Mouse (Mus musculus) Patski (cell line): ENCODE data around the gene Zbed4. TPM values are rescaled to one million over a fixed set of nuclear protein-coding genes. Genes with fewer than 3 reads are reported as not detected.

ENCODE experiments used
- ATAC-seq: fragments of 100-300 bp; one replicate; pipeline ENCODE4 v1.8.0; 2021
- CTCF ChIA-PET: fragments of 350-600 bp; sonication (Branson Sonifier 250); formaldehyde crosslinking; loops from one replicate; lab custom pipeline; 2022; ENCODE audit warnings: inconsistent platforms; lab: Charles Lee
- POLR2A ChIA-PET: fragments of 350-600 bp; sonication (Branson Sonifier 250); formaldehyde crosslinking; loops from one replicate; lab custom pipeline; 2022; ENCODE audit warnings: antibody characterized with exemption, inconsistent platforms; lab: Charles Lee
- DNase-seq: peaks from one replicate; pipeline ENCODE4 v3.0.0-alpha.2; 2011; ENCODE audit warnings: low read depth, low spot score
- H3K27me3 ChIP-seq: fragments of 371-371 bp; one replicate; pipeline ENCODE4 v1.5.1; 2021
- CTCF ChIP-seq: fragments of 100-300 bp; IDR thresholded peaks from one replicate; pipeline ENCODE4 v1.5.1; 2021
- in situ Hi-C: fragments of 300-500 bp; cut with MboI; formaldehyde crosslinking; loops from 3 replicates; pipeline ENCODE4 v1.11.1; 2018; ENCODE audit warnings: low pct_unique_long_range_greater_than_20kb, mixed read lengths
- polyA plus RNA-seq: library from polyadenylated mRNA; unstranded; gene quantifications from one replicate; pipeline ENCODE4 v1.2.3, GENCODE M21; 2021

The Zbed4 gene
- polyA plus RNA-seq, 1 experiment from 2014 or later = 10.4 TPM

DNA sequence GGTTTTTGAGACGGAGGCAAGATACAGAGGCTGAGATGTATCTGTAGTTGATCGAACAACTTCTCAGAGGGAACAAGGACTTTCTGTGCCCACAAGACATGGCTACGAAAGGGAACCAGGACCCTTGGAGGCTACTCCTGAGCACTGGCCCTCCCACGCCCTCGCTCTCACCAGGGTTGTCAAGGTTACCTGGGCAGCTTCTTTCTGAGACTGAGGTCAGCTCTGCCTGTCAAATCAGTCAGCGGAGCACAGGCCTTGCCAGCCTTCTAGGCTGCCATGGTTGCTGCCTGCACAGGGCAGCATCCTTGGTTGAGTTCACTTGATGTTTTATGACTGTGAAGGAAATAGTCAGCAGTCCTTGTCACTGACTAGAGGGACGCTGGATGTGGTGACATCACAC is 71.1 kb downstream of the Zbed4 start:
- in situ Hi-C loops = loop anchor here (10.0 kb wide), 3 partner anchors 242 to 552 kb away; partner anchors contain the start of genes Odf3b, Sco2 and Tymp
- ChIA-PET POLR2A (interaction anchor here (1.3 kb wide), 1 partner anchor 99 kb away, joined by 3 read pairs; no protein-coding TSS in a partner anchor), CTCF (interaction anchor here (0.7 kb wide), 1 partner anchor 54 kb away, joined by 3 read pairs; no protein-coding TSS in a partner anchor)
- no peak for DNase-seq
- ATAC-seq = no peak
- no peaks in the 10 kb centered on the region for H3K27me3 ChIP-seq
- TF ChIP-seq CTCF = no peak

- ChIA-PET CTCF (interaction anchor here (1.5 kb wide), 1 partner anchor 97 kb away, joined by 4 read pairs; no protein-coding TSS in a partner anchor), POLR2A (no interaction called here)
- ATAC-seq = no peak
These were observed 71.9 kb downstream of the Zbed4 start for GRCm38 (mm10) chr15:88823376-88823775.

GRCm38 (mm10) chr15:88827466-88827865 is 76.0 kb downstream of the Zbed4 start:
- no peak for ATAC-seq
- in situ Hi-C loops = loop anchor here (5.0 to 10.0 kb wide), 5 partner anchors 50 to 547 kb away; partner anchors contain the start of genes Odf3b, Sco2 and Tymp
- ChIA-PET POLR2A (interaction anchor here (0.7 to 1.2 kb wide), 6 partner anchors 39 to 108 kb away, joined by 3 to 5 read pairs (median 4); no protein-coding TSS in a partner anchor), CTCF (interaction anchor here (0.6 to 6.0 kb wide), 11 partner anchors 9 to 110 kb away, joined by 3 to 82 read pairs (median 4); partner anchors contain the start of genes Alg12 and Creld2)
- no peak for TF ChIP-seq CTCF
- DNase-seq = no peak
- no peaks in the 10 kb centered on the region for H3K27me3 ChIP-seq

More at GRCm38 (mm10) chr15:88823376-88823775, 71.9 kb downstream of the Zbed4 start:
- no peak for TF ChIP-seq CTCF
- in situ Hi-C loops = loop anchor here (10.0 kb wide), 3 partner anchors 241 to 551 kb away; partner anchors contain the start of genes Odf3b, Sco2 and Tymp
- DNase-seq = no peak
- H3K27me3 ChIP-seq = no peaks in the 10 kb centered on the region

- DNase-seq = no peak
- no peak for TF ChIP-seq CTCF
- no peak for ATAC-seq
- no peaks in the 10 kb centered on the region for H3K27me3 ChIP-seq
- POLR2A ChIA-PET = interaction anchor here (0.6 to 4.5 kb wide), 9 partner anchors 26 to 258 kb away, joined by 3 to 29 read pairs (median 4); no protein-coding TSS in a partner anchor
- in situ Hi-C loops = loop anchor here (5.0 to 10.0 kb wide), 5 partner anchors 49 to 547 kb away; partner anchors contain the start of genes Odf3b, Sco2 and Tymp
- CTCF ChIA-PET = interaction anchor here (0.6 to 6.0 kb wide), 16 partner anchors 9 to 109 kb away, joined by 3 to 82 read pairs (median 4); partner anchors contain the start of genes Alg12 and Creld2
These were observed 76.7 kb downstream of the Zbed4 start for GRCm38 (mm10) chr15:88827991-88828799.

DNA sequence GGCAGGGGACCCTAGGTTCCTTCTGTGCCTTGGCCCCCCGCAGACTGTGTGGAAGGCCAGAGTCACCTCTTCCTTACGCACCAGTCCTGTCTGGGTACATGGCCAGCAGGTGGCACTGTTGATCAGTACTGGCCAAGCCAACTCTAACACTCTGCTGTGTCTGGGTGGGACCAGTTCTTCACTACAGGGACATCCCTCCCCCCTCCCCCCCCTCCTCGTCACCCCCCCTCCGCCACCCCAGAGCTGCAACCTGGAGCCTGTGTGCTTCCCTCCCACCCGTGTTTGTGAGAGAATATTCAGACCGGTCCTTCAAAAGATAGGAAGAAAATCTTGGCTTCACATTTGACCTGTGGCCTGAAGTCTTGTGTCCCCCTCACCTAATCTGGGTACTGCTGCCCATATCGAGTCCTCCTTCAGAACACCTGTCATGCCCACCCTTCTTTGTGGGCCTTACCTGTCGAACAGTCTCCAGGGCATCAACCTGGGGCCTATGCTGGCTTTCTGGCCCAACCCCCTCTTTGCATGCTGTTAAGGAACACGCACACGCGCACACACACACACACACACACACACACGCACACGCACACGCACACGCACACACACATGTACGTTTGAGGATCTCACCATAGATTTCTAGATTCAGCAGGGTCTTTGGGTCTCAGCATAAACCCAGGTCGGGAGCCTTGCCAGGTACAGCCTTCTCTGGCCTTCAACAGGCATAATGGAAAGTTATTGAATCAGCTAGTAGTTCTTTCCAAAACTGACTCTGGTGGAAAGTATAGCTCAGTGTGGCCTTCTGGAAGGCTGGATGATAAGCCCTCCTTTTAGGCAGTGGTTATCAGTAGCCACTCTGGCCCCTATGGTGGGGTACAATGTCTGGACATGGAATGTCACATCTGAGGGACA is 77.6 kb downstream of the Zbed4 start:
- no peak for DNase-seq
- TF ChIP-seq CTCF = no peak
- ATAC-seq = peak; percentile 63
- no peaks in the 10 kb centered on the region for H3K27me3 ChIP-seq
- in situ Hi-C loops = loop anchor here (5.0 to 10.0 kb wide), 5 partner anchors 48 to 546 kb away; partner anchors contain the start of genes Odf3b, Sco2 and Tymp
- CTCF ChIA-PET = interaction anchor here (0.6 to 6.0 kb wide), 18 partner anchors 15 to 93 kb away, joined by 3 to 82 read pairs (median 4); partner anchors contain the start of gene Pim3
- POLR2A ChIA-PET = interaction anchor here (0.6 to 4.5 kb wide), 8 partner anchors 25 to 257 kb away, joined by 3 to 44 read pairs (median 8); partner anchors contain the start of gene Pim3

GRCm38 (mm10) chr15:88829791-88830440 is 78.5 kb downstream of the Zbed4 start:
- in situ Hi-C loops = loop anchor here (5.0 to 10.0 kb wide), 5 partner anchors 47 to 545 kb away; partner anchors contain the start of genes Odf3b, Sco2 and Tymp
- no peak for TF ChIP-seq CTCF
- no peak for DNase-seq
- CTCF ChIA-PET = interaction anchor here (0.6 to 6.0 kb wide), 12 partner anchors 14 to 92 kb away, joined by 3 to 82 read pairs (median 8); partner anchors contain the start of gene Pim3
- no peak for ATAC-seq
- POLR2A ChIA-PET = interaction anchor here (0.6 to 4.5 kb wide), 7 partner anchors 25 to 385 kb away, joined by 5 to 44 read pairs (median 9); partner anchors contain the start of gene Pim3
- no peaks in the 10 kb centered on the region for H3K27me3 ChIP-seq

DNA sequence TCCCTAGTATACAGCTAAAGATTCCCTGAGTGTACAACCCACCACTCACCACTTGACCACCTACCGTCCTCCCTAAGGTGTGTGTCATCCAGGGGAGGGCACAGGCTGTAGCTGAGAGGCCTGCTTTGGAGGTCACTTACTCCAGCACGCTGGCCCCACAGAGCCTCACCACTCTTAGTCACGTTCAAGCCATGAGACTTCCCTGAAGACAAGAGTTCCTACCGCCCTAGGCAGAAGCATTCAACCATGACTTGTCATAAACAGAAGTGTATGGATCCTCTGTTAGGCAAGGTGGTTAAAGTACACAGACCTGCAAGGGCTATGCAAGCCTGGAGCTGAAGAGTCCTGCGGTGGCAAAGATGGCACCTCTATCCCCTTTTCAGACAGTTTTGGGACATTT is 79.2 kb downstream of the Zbed4 start:
- in situ Hi-C loops = no loop called here
- DNase-seq = no peak
- no peaks in the 10 kb centered on the region for H3K27me3 ChIP-seq
- ChIA-PET POLR2A (interaction anchor here (1.6 to 4.5 kb wide), 6 partner anchors 24 to 91 kb away, joined by 5 to 44 read pairs (median 19); partner anchors contain the start of gene Pim3), CTCF (interaction anchor here (0.9 to 6.0 kb wide), 13 partner anchors 14 to 91 kb away, joined by 3 to 82 read pairs (median 6); partner anchors contain the start of gene Pim3)
- ATAC-seq = peak; percentile 28
- TF ChIP-seq CTCF = no peak

DNA sequence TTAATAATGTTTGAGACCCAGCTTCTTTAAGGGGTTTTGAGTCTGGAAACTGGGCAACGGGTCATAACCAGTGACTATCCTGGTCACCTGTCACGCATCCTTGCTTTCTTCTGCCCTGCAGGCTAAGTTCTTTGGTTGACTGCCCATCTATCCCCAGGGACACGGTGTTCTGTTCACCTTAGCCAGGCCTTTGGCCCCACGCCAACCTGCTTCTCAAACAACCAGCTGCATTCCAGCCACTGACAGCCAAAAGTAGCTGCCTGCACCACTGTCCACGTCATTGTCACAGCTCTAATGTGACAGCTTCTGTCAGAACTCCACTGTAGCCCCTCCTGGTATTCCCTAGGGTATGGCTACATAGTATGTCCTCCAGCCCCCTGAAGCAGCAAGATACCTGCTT is 80.0 kb downstream of the Zbed4 start:
- ATAC-seq = no peak
- H3K27me3 ChIP-seq = no peaks in the 10 kb centered on the region
- ChIA-PET CTCF (interaction anchor here (0.9 to 6.0 kb wide), 9 partner anchors 13 to 90 kb away, joined by 3 to 82 read pairs (median 6); no protein-coding TSS in a partner anchor), POLR2A (interaction anchor here (2.7 to 4.5 kb wide), 3 partner anchors 23 to 34 kb away, joined by 29 to 44 read pairs (median 29); partner anchors contain the start of gene Pim3)
- no peak for TF ChIP-seq CTCF
- peak; percentile 88 for DNase-seq
- in situ Hi-C loops = no loop called here
